Mouse (Mus musculus) myocyte (in vitro differentiated cells): ENCODE data around the gene Fuz.

Experiments
- CEBPB ChIP-seq: IDR thresholded peaks from 2 replicates; pipeline ENCODE4 v1.6.1; 2011; ENCODE audit warnings: mild to moderate bottlenecking, moderate library complexity; ENCODE audit not compliant: poor library complexity, insufficient read depth, severe bottlenecking
- E2F4 ChIP-seq: IDR thresholded peaks from one replicate; pipeline ENCODE4 v1.6.1; 2011; ENCODE audit warnings: mild to moderate bottlenecking, control low read depth, moderate library complexity; ENCODE audit not compliant: insufficient read depth
- MAX ChIP-seq: IDR thresholded peaks from one replicate; pipeline ENCODE4 v1.6.1; 2011; ENCODE audit warnings: low read depth, mild to moderate bottlenecking, control low read depth
- MYOD1 ChIP-seq, 3 experiments: IDR thresholded peaks; one replicate each; pipeline ENCODE4 v1.6.1; 2011; ENCODE audit warnings: control low read depth in 2 of 3, low read depth in 2 of 3, mild to moderate bottlenecking in 2 of 3, moderate library complexity in 1 of 3; ENCODE audit not compliant: insufficient read length in 2 of 3, control insufficient read depth in 1 of 3
- MYOG ChIP-seq, 3 experiments: IDR thresholded peaks; one replicate each; pipeline ENCODE4 v1.6.1; 2011; ENCODE audit warnings: control low read depth in 2 of 3, low read depth in 2 of 3, mild to moderate bottlenecking in 2 of 3; ENCODE audit not compliant: insufficient read length in 2 of 3, control insufficient read depth in 1 of 3, insufficient read depth in 1 of 3
- POLR2A ChIP-seq: IDR thresholded peaks from one replicate; pipeline ENCODE4 v1.6.1; 2011; ENCODE audit warnings: low read depth, mild to moderate bottlenecking, control low read depth, moderate library complexity; ENCODE audit not compliant: insufficient read length
- POLR2AphosphoS2 ChIP-seq: IDR thresholded peaks from one replicate; pipeline ENCODE4 v1.6.1; 2011; ENCODE audit warnings: low read depth, control low read depth; ENCODE audit not compliant: insufficient read length
- TCF12 ChIP-seq: IDR thresholded peaks from one replicate; pipeline ENCODE4 v1.6.1; 2011; ENCODE audit warnings: mild to moderate bottlenecking, control low read depth; ENCODE audit not compliant: poor library complexity, insufficient read depth, severe bottlenecking
- TCF3 ChIP-seq: IDR thresholded peaks from one replicate; pipeline ENCODE4 v1.6.1; 2011; ENCODE audit warnings: low read depth, control low read depth; ENCODE audit not compliant: insufficient read length
- USF1 ChIP-seq: IDR thresholded peaks from one replicate; pipeline ENCODE4 v1.6.1; 2011; ENCODE audit warnings: low read depth, mild to moderate bottlenecking, control low read depth, moderate library complexity

GRCm38 (mm10) chr7:44894175-44894574, 1.7 kb upstream of the Fuz start:
- TF ChIP-seq MAX (no peak), E2F4 (no peak), TCF12 (no peak), POLR2A (no peak), TCF3 (no peak), POLR2AphosphoS2 (no peak), CEBPB (no peak), USF1 (no peak), MYOD1 (IDR thresholded peaks at IDR 0.05; ENCODE audit: control insufficient read depth in 1 of 3, insufficient read length in 2 of 3, low read depth in 2 of 3) (no peak), MYOG (IDR thresholded peaks at IDR 0.05; ENCODE audit: control insufficient read depth in 1 of 3, insufficient read depth in 1 of 3, insufficient read length in 2 of 3, low read depth in 2 of 3) (no peak)
